Mouse (Mus musculus): ENCODE measurements at regions not wholly inside any gene's neighbourhood (a gene's known extent, or its start where the extent isn't known, plus 50 kb on each side); places are given as distances from the start of the nearest gene placed in this dataset.
A peak's percentile ranks its signal among the peaks of the same experiment; 100 is the strongest.

- H3K4me1 ChIP-seq (ENCODE audit: control insufficient read depth, insufficient read depth, low read length): no peaks in the 10 kb centered on the region
- DNase-seq (ENCODE audit: low spot score): no peak
- no peaks in the 10 kb centered on the region for H3K36me3 ChIP-seq (ENCODE audit: control insufficient read depth, insufficient read depth, low read length)
- no peak overlapping the region for H3K27ac ChIP-seq (replicated peaks; ENCODE audit: low read depth, low read length)
- H3K9ac ChIP-seq (ENCODE audit: low read length): no peak overlapping the region
- no peak overlapping the region for H3K4me3 ChIP-seq (ENCODE audit: low read depth, low read length)
- no peaks in the 10 kb centered on the region for H3K27me3 ChIP-seq (ENCODE audit: control insufficient read depth, insufficient read depth, low read length)
- H3K4me2 ChIP-seq (ENCODE audit: low read depth, severe bottlenecking): no peak overlapping the region
- WGBS: 89% methylated on average over 3 of the region's 3 CpGs
- no peaks in the 10 kb centered on the region for H3K9me3 ChIP-seq (ENCODE audit: control insufficient read depth, low read length)
- ATAC-seq (ENCODE audit: insufficient number of reproducible peaks, low FRiP score, low TSS enrichment, low read depth): no peak
Measured at GRCm38 (mm10) chr9:61176856-61177255, 195.3 kb upstream of the Tle3 start.

- Histone ChIP-seq H3K9ac (ENCODE audit: low read length) (no peak overlapping the region), H3K4me1 (ENCODE audit: control insufficient read depth, insufficient read depth, low read length) (no peaks in the 10 kb centered on the region; the same call in 1 of the 2 replicates), H3K4me3 (ENCODE audit: low read depth, low read length) (no peak overlapping the region), H3K27ac (replicated peaks; ENCODE audit: low read depth, low read length) (no peak overlapping the region), H3K36me3 (ENCODE audit: control insufficient read depth, insufficient read depth, low read length) (no peaks in the 10 kb centered on the region), H3K9me3 (ENCODE audit: control insufficient read depth, low read length) (no peaks in the 10 kb centered on the region), H3K27me3 (ENCODE audit: control insufficient read depth, insufficient read depth, low read length) (no peaks in the 10 kb centered on the region), H3K4me2 (ENCODE audit: low read depth, severe bottlenecking) (no peak overlapping the region)
- WGBS: 62% methylated on average over 8 of the region's 8 CpGs
- ATAC-seq (ENCODE audit: insufficient number of reproducible peaks, low FRiP score, low TSS enrichment, low read depth) (no peak), DNase-seq (ENCODE audit: low spot score) (no peak)
Measured at GRCm38 (mm10) chr9:61186541-61187420, 185.4 kb upstream of the Tle3 start.

- Histone ChIP-seq H3K27me3 (ENCODE audit: control insufficient read depth, insufficient read depth, low read length) (no peaks in the 10 kb centered on the region), H3K9me3 (ENCODE audit: control insufficient read depth, low read length) (no peaks in the 10 kb centered on the region), H3K9ac (ENCODE audit: low read length) (no peak overlapping the region), H3K27ac (replicated peaks; ENCODE audit: low read depth, low read length) (no peak overlapping the region), H3K4me1 (ENCODE audit: control insufficient read depth, insufficient read depth, low read length) (no peaks in the 10 kb centered on the region; the same call in 1 of the 2 replicates), H3K36me3 (ENCODE audit: control insufficient read depth, insufficient read depth, low read length) (no peaks in the 10 kb centered on the region), H3K4me3 (ENCODE audit: low read depth, low read length) (no peak overlapping the region), H3K4me2 (ENCODE audit: low read depth, severe bottlenecking) (no peak overlapping the region)
- ATAC-seq (ENCODE audit: insufficient number of reproducible peaks, low FRiP score, low TSS enrichment, low read depth): no peak
- 81% methylated on average over 3 of the region's 3 CpGs for WGBS
- no peak for DNase-seq (ENCODE audit: low spot score)
Measured at GRCm38 (mm10) chr9:61187713-61188399, 184.3 kb upstream of the Tle3 start.

- Histone ChIP-seq H3K36me3 (ENCODE audit: control insufficient read depth, insufficient read depth, low read length) (no peaks in the 10 kb centered on the region), H3K9me3 (ENCODE audit: control insufficient read depth, low read length) (no peaks in the 10 kb centered on the region), H3K27ac (replicated peaks; ENCODE audit: low read depth, low read length) (no peak overlapping the region), H3K4me3 (ENCODE audit: low read depth, low read length) (no peak overlapping the region), H3K9ac (ENCODE audit: low read length) (no peak overlapping the region), H3K4me2 (ENCODE audit: low read depth, severe bottlenecking) (no peak overlapping the region), H3K4me1 (ENCODE audit: control insufficient read depth, insufficient read depth, low read length) (no peaks in the 10 kb centered on the region; the same call in 1 of the 2 replicates), H3K27me3 (ENCODE audit: control insufficient read depth, insufficient read depth, low read length) (no peaks in the 10 kb centered on the region)
- DNase-seq (ENCODE audit: low spot score) (no peak), ATAC-seq (ENCODE audit: insufficient number of reproducible peaks, low FRiP score, low TSS enrichment, low read depth) (no peak)
- WGBS: 95% methylated on average over 8 of the region's 8 CpGs
Measured at GRCm38 (mm10) chr9:61189295-61189694, 182.9 kb upstream of the Tle3 start.

GRCm38 (mm10) chr9:61199077-61199753 is 173.0 kb upstream of the Tle3 start:
- WGBS: 26% methylated on average over 4 of the region's 4 CpGs

GRCm38 (mm10) chr9:61199891-61200290 is 172.3 kb upstream of the Tle3 start:
- H3K4me2 ChIP-seq (ENCODE audit: low read depth, severe bottlenecking): no peak overlapping the region
- ATAC-seq (ENCODE audit: insufficient number of reproducible peaks, low FRiP score, low TSS enrichment, low read depth) (no peak), DNase-seq (ENCODE audit: low spot score) (no peak)
- H3K4me3 ChIP-seq (ENCODE audit: low read depth, low read length): no peak overlapping the region
- no peaks in the 10 kb centered on the region for H3K36me3 ChIP-seq (ENCODE audit: control insufficient read depth, insufficient read depth, low read length)
- H3K9me3 ChIP-seq (ENCODE audit: control insufficient read depth, low read length): no peaks in the 10 kb centered on the region
- H3K4me1 ChIP-seq (ENCODE audit: control insufficient read depth, insufficient read depth, low read length): peaks cover 8% of the 10 kb centered on the region
- no peak overlapping the region for H3K9ac ChIP-seq (ENCODE audit: low read length)
- H3K27me3 ChIP-seq (ENCODE audit: control insufficient read depth, insufficient read depth, low read length): no peaks in the 10 kb centered on the region
- no peak overlapping the region for H3K27ac ChIP-seq (replicated peaks; ENCODE audit: low read depth, low read length)
- 16% methylated on average over 8 of the region's 8 CpGs for WGBS

More at GRCm38 (mm10) chr9:61199077-61199753, 173.0 kb upstream of the Tle3 start:
- no peak overlapping the region for H3K9ac ChIP-seq (ENCODE audit: low read length)
- DNase-seq (ENCODE audit: low spot score) (peak; percentile 45), ATAC-seq (ENCODE audit: insufficient number of reproducible peaks, low FRiP score, low TSS enrichment, low read depth) (no peak)
- no peaks in the 10 kb centered on the region for H3K27me3 ChIP-seq (ENCODE audit: control insufficient read depth, insufficient read depth, low read length)
- H3K4me1 ChIP-seq (ENCODE audit: control insufficient read depth, insufficient read depth, low read length): peaks cover 8% of the 10 kb centered on the region
- no peaks in the 10 kb centered on the region for H3K9me3 ChIP-seq (ENCODE audit: control insufficient read depth, low read length)
- no peak overlapping the region for H3K4me3 ChIP-seq (ENCODE audit: low read depth, low read length)
- H3K36me3 ChIP-seq (ENCODE audit: control insufficient read depth, insufficient read depth, low read length): no peaks in the 10 kb centered on the region
- H3K4me2 ChIP-seq (ENCODE audit: low read depth, severe bottlenecking): no peak overlapping the region
- H3K27ac ChIP-seq (replicated peaks; ENCODE audit: low read depth, low read length): no peak overlapping the region

- H3K27me3 ChIP-seq (ENCODE audit: control insufficient read depth, insufficient read depth, low read length): no peaks in the 10 kb centered on the region
- no peak overlapping the region for H3K27ac ChIP-seq (replicated peaks; ENCODE audit: low read depth, low read length)
- 17% methylated on average over 5 of the region's 5 CpGs for WGBS
- H3K4me1 ChIP-seq (ENCODE audit: control insufficient read depth, insufficient read depth, low read length): peaks cover 8% of the 10 kb centered on the region
- ATAC-seq (ENCODE audit: insufficient number of reproducible peaks, low FRiP score, low TSS enrichment, low read depth) (no peak), DNase-seq (ENCODE audit: low spot score) (no peak)
- H3K9ac ChIP-seq (ENCODE audit: low read length): no peak overlapping the region
- H3K36me3 ChIP-seq (ENCODE audit: control insufficient read depth, insufficient read depth, low read length): no peaks in the 10 kb centered on the region
- no peak overlapping the region for H3K4me2 ChIP-seq (ENCODE audit: low read depth, severe bottlenecking)
- no peak overlapping the region for H3K4me3 ChIP-seq (ENCODE audit: low read depth, low read length)
- H3K9me3 ChIP-seq (ENCODE audit: control insufficient read depth, low read length): no peaks in the 10 kb centered on the region
Measured at GRCm38 (mm10) chr9:61200295-61200955, 171.7 kb upstream of the Tle3 start.

GRCm38 (mm10) chr9:61205049-61205448 is 167.1 kb upstream of the Tle3 start:
- 63% methylated on average over 8 of the region's 8 CpGs for WGBS
- Histone ChIP-seq H3K9me3 (ENCODE audit: control insufficient read depth, low read length) (no peaks in the 10 kb centered on the region), H3K4me1 (ENCODE audit: control insufficient read depth, insufficient read depth, low read length) (peaks cover 14% of the 10 kb centered on the region), H3K9ac (ENCODE audit: low read length) (no peak overlapping the region), H3K36me3 (ENCODE audit: control insufficient read depth, insufficient read depth, low read length) (no peaks in the 10 kb centered on the region), H3K4me3 (ENCODE audit: low read depth, low read length) (no peak overlapping the region), H3K27ac (replicated peaks; ENCODE audit: low read depth, low read length) (no peak overlapping the region), H3K27me3 (ENCODE audit: control insufficient read depth, insufficient read depth, low read length) (no peaks in the 10 kb centered on the region), H3K4me2 (ENCODE audit: low read depth, severe bottlenecking) (no peak overlapping the region)
- no peak for DNase-seq (ENCODE audit: low spot score)
- no peak for ATAC-seq (ENCODE audit: insufficient number of reproducible peaks, low FRiP score, low TSS enrichment, low read depth)
